Mouse (Mus musculus) olfactory bulb, adult 2 months (tissue): ENCODE data around the gene Uqcrfs1.

ENCODE experiments used
- CTCF ChIP-seq: fragments of 200-500 bp; IDR thresholded peaks from 2 replicates; pipeline ENCODE4 v1.5.1; 2012; ENCODE audit warnings: low read depth, mild to moderate bottlenecking, low read length, moderate library complexity; ENCODE audit not compliant: insufficient read depth
- POLR2A ChIP-seq: fragments of 200-500 bp; IDR thresholded peaks from 2 replicates; pipeline ENCODE4 v1.6.1; 2012; ENCODE audit warnings: mild to moderate bottlenecking, low read depth, low read length, moderate library complexity; ENCODE audit not compliant: insufficient read depth

- TF ChIP-seq CTCF (no peak), POLR2A (no peak)
These were observed 4.2 kb upstream of the Uqcrfs1 start for GRCm38 (mm10) chr13:30549339-30549738.
